Mouse (Mus musculus) urinary bladder, postnatal 36 days (tissue): ENCODE results near the gene U90926.
"Not testable (repeated sequence)": the region's sequence is repeated elsewhere in the genome, so short reads cannot be mapped to it uniquely, and the experiment has no call there.

Experiments used
- DNase-seq, 2 experiments: peaks; one replicate each; pipeline ENCODE4 v3.0.0; 2022; ENCODE audit warnings: low spot score in 2 of 2, mixed read lengths in 1 of 2

The U90926 gene

DNA sequence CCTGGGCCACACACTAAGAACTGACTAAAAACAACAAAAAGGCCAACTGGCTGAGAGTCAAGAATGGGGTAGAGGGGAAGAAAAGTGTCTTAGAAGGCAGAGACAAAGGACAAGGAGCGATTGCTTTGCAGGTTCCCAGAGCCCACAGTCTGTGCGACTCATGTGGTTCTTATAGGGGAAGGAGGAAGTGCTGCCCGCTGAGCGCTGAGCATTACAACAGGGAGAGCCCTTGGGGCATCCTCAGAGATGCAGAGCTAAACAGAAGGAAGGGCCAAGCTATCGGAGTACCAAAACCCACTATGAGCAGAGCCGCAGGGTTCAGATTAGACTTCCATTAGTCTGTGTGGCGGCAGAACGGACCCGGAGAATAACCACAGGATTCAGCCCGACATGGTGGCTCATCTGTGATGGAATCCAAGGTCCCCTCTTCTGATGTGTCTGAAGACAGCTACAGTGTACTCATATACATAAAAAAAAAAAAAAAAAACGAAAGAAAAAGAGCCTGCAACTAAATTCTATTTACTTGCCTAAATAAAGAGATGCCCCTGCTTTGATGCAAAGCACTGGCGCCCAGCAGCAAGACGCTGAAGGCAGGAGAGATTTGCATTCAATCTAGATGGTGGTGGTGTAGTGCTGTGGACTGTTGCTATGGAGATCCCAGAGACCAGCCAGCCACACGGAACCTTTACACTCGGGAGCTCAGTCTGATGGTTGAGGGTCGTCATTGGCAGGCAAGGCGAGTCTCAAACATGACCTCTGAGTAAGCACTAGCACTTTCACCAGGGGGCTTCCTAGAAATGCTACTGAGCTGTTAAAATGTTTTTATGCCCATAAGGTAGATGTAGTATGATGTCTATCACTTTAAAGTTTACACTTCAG lies 3.9 kb upstream of the U90926 start:
- no peak for DNase-seq

DNA sequence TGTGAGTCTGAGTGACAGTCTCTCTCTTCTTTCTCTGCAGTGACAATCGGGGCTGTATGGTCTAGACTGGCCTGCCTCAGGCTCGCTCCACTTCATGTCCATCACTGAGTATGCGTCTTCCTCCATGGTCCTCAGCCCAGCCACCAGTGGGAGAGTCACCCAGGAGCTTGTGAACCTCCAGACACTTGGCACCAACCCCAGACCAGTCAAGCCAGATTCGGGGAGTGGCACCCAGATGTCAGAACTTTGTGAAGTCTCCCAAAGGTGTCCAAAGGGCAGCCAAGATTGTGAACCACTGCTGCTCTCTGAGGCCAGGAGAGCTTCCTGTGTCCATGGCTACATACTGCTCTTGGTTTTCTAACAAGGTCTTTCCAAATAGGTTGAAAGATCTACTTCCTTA lies 3.0 kb downstream of the U90926 start:
- peak in 1 of 2 experiments; percentile 42 for DNase-seq

DNA sequence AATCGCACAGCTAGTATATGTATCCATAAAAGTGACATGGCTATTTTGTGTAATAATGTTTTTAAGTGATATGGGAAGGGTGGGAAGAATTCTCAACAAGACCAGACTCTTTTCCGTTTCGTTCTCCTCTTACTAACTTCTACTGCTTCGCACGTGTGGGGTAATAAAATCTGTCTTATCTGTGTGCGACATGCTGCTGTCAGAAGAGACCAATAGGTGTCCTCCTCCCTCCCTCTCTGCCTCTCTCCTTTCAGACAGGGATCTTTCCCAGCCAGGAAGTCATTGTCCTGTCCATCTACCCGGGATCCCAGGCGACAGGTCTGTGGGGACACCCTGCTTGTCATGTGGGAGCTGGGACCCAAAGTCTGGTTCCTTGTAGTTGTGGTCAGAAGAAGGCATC lies 5.0 kb downstream of the U90926 start:
- no peak for DNase-seq

DNA sequence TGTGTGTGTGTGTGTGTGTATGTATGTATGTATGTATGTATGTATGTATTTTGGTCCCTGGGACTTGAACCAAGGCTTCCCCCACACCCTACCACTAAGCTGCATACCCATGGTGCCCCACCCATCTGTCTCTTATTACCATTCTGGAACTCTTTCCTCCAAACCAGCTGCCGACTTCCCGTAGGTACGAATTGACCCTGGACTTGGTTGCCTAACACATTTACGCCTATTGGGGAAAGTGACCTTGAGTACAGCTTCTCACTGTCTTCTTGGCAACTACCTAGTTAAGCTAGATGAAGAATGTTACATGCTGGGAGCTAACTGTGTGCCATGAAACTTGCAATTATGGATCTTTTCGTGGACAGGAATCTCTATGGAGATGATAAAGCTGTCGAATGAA lies 9.1 kb downstream of the U90926 start:
- DNase-seq = no peak

DNA sequence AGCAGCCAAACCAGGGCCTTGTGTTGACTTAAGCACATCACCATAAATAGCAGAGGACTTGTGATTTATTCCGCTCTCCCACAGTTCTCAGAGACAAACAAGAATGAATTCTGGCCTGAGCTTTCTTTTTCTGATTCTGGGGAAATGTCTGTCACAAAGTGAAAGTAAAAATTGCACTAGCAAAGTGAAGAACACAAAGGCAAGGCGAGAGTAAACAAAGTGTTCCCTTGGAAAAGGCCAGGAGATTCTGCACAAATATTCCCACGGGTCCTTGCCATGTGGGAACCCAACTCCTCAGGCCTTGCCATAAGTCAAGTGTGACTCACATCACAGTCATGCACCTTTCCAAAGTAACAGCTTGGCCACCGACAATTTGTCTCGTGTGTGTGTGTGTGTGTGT lies 9.5 kb downstream of the U90926 start:
- DNase-seq = no peak

DNA sequence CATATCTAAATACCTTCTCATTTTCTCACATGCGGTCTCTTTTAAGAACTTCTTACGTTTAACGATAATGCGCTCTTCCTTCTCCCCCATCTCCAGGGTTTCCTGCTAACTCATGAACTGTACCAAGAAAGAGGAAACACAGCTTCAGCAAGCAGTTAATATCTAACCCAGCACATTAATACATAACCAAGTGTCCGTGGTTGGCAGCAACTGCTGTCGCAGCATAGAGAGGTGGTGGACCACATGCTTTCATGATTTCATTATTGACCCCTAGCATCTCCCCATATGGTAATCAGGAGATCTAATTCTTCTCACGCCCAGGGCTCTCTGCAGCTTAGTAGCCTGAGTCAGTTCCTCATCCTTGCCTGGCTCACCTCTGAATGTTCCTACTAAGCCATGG lies 10.0 kb downstream of the U90926 start:
- DNase-seq = no peak

DNA sequence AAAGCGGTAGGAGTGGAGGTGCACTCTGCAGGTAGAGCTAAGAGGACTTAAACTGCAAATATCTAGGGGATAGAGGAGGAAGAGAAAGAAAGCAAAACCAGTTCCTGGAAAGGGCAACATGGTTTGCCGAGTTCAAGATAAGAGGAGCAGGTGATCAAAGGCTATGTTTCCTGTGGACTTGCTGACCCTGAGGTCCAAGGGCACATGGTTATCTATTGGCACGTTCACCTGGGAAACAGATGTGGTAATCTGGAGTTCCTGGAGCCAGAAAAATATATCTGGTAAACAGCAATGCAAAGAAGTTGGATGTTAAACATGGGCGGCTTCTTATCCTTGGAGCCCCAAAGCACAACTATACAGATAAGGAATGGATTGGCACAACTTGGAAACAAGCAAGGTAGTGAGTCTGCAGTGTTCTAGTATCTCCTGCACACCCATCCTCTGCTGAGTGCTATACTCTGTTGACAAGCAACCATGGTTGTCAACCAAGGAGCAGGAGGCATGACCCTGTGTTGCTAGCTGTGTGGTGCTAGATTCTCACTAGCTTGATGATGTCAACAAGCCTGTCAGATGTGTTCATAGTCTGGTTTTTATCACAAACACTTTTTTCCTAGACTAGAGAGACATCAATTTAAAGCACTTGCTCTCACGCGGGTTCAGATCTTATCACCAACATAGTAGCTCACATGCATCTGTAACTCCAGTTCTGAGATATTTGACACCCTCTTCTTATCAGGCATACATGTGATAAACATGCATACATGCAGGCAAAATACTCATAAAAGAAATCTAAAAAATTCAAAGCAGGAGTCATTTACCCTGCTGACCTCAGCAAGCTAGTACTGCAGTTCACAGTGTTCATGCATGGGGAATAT lies 10.8 kb downstream of the U90926 start:
- no peak for DNase-seq

DNA sequence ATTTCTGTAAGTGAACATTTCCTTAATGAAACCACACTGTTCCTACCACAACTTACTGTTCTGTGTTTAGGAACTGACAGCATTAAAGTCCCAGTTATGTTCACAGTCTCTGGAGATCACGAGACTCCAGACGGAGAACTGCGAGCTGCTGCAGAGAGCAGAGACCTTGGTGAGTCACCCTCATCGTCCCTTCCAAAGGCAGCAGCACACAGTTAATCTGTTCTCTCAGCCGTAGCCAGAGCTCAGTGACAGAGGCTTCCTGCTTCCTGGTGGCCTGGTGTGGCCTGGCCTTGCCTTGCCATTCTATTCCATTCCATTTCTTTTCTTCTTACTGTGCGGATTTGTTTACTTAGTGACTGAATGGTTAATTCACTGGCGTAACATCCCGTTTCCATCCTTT lies 16.9 kb downstream of the U90926 start:
- DNase-seq = no peak

DNA sequence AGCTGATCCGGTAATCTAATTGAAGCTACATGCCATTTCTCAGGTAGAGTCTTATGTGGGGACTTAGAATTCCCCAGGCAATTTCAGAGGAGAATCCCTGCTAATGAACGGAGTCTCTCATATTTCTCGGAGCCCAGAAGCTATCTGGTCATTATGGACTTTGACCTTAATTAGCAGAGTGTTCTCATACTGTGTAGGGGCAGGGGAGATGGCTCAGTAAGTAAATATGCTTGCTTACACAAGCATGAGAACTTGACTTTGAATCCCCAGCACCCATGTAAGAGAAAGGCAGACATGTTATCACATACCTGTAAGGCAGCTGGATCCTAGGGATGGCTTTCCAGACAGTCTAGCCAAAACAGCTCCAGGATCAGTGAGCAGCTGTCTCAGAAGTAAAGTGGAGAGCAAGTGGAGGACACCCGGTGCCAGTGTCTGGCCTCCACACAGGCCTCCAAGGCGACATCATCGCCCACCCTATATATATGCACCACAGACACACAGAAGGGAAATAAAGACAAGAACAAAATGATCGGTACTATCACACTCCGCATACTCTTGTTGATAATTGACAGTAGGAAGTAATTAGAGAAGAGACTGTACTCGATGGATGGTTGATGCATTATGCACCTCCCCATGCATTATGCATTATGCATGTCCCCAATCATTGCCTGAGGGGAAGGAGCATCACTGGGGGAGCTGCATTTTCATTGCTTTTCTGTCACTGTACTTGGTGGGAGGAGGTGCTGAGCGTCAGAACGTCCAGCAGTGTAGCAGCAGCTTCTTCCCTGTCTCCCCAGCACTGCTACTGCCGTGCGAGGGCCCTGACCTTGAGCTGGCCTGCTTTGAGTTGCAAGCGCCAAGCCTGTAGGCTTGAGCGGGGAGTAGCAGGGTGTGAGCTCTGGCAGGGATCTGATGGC lies 18.1 kb downstream of the U90926 start:
- DNase-seq = no peak

DNA sequence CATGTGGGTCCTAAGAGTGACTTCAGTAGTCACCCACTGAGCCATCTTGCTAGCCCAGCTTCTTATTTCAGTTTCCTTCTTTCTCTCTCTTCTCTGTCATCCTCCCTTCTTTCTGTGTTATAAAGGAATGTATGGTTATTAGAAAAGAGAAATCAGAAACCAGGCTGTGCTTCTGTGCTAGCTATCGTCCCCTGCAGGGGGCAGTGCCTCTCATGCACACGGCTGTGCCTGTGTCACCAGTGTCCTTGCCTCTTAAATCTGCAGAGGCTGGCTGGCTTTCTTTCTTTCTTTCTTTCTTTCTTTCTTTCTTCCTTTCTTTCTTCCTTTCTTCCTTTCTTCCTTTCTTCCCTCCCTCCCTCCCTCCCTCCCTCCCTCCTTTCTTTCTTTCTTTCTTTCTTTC lies 19.5 kb downstream of the U90926 start:
- DNase-seq = not testable (repeated sequence)

DNA sequence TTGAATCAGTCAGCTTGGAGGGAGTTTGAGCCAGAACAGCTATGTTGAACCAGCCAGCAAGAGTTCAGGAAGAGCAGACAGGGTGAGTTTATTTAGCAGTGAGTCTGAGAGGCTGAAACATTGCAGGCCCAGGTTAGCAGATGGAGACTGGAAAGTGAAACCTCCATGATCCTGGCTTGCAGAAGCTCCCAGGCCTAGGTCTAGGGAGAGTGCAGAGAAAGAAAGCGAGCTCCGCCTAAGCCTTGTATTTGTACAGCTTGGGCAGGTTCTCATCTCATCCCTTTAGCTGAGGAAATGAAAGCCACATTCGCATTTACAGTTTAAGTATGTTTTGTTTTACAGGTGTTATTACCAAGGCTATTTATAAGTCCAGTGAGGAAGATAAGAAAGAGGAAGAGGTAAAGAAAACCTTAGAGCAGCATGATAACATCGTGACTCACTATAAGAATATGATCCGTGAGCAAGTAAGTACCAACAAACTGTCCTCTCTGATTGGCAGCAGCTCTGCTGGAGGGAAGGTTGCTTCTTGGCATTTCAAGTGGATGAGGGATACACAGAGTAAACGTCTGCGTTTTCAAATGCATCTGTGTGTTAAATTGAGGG lies 26.2 kb downstream of the U90926 start:
- no peak for DNase-seq

DNA sequence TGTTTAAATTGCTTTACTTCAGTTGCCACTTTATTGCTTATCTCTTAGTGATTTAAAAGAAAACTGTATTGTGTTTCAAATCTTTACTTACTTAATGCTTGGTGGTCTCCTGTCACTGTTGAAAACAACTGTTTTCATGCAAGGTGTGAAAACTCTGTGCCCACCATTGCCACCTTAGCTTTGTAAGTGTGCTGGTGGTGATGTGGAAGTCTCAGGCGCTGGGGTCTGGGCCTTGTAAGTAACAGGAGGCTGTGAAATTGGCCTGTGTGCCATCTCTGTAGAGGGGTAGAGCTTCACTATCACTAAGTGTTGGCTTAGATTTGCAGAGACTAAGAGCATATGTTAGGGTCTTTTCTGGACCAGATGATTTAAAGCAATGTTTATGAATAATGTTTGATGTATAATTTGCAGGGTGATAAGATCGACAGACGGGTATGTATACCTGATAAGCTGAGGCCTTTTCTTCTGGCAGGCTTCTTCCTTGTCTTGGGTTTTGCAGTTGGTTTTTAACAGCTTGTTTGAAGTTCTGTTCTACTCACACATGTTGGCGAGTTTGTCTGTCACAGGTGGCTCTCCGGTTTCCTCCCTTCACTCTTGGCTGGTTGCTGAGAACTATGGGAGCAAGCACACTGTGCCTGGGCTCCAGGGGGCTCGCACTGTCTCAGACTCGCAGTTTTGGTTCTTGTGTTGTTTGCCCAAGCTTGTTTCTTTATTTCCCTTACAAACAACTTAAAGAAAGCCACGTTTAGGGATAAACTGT lies 32.0 kb downstream of the U90926 start:
- no peak for DNase-seq

DNA sequence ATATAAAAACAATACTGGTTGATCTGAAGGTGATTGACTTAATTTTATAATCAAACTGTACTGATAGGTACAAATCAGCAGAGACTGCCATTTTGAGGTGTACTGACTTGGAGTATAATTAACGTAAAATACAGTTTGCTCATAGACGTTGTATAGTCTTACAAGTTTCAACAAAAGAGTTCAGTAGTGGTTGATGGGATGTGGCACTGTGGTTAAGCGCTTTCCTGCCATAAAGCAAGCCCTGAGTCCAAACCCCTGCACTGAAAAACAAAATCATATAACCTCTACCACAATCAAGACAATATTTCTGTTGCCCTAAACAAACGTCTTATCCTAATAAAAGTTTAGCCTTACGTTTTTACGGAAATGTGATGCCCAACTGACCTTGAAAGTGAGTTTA lies 49.2 kb downstream of the U90926 start:
- no peak for DNase-seq
